Mouse (Mus musculus) left cerebral cortex, postnatal 36 days (tissue): ENCODE data around the gene Gsdma. TPM values are rescaled to one million over a fixed set of nuclear protein-coding genes. Genes with fewer than 3 reads are reported as not detected.
"Not testable (repeated sequence)": the region's sequence is repeated elsewhere in the genome, so short reads cannot be mapped to it uniquely, and the experiment has no call there.

ENCODE experiments used
- DNase-seq, 2 experiments: peaks; one replicate each; pipeline ENCODE4 v3.0.0; 2021 to 2022; ENCODE audit warnings: low spot score in 2 of 2, mixed read lengths in 1 of 2
- intact Hi-C: fragments of 180-260 bp; cut with DNase I; formaldehyde crosslinking; loops from one replicate; pipeline ENCODE4 v1.15.1; 2025
- total RNA-seq, 2 experiments: library from RNA; stranded (reverse); gene quantifications; 2 replicates each; pipeline ENCODE4 v1.2.3; 2021

Gene Gsdma
- total RNA-seq, 2 experiments from 2014 or later, result not detected

- DNase-seq, result no peak
- intact Hi-C loops, result no loop called here
These were observed 11.7 kb downstream of the Gsdma start for GRCm38 (mm10) chr11:98675829-98676363.

- no peak for DNase-seq
- intact Hi-C loops, result no loop called here
These were observed 15.9 kb downstream of the Gsdma start for GRCm38 (mm10) chr11:98680023-98680422.

GRCm38 (mm10) chr11:98680595-98680994 lies 16.4 kb downstream of the Gsdma start:
- DNase-seq, intact Hi-C loops: not testable (repeated sequence)

- DNase-seq, result no peak
- intact Hi-C loops, result no loop called here
These were observed 17.0 kb downstream of the Gsdma start for GRCm38 (mm10) chr11:98681186-98681585.

- intact Hi-C loops, result no loop called here
- peak; percentile 98 to 99 for DNase-seq
These were observed 17.9 kb downstream of the Gsdma start, which contains the start of gene Psmd3 for GRCm38 (mm10) chr11:98681786-98682745. Gene Psmd3, plus strand, starts transcription at chr11:98682554.

- no peak for DNase-seq
- intact Hi-C loops, result no loop called here
These were observed 18.7 kb downstream of the Gsdma start for GRCm38 (mm10) chr11:98682811-98683210.

GRCm38 (mm10) chr11:98685642-98686041 lies 21.5 kb downstream of the Gsdma start:
- intact Hi-C loops, result no loop called here
- DNase-seq, result no peak

GRCm38 (mm10) chr11:98686976-98687375 lies 22.8 kb downstream of the Gsdma start:
- intact Hi-C loops, result no loop called here

GRCm38 (mm10) chr11:98688009-98688408 lies 23.9 kb downstream of the Gsdma start:
- intact Hi-C loops, result no loop called here
- DNase-seq, result no peak

More at GRCm38 (mm10) chr11:98686976-98687375, 22.8 kb downstream of the Gsdma start:
- no peak for DNase-seq

- no peak for DNase-seq
- intact Hi-C loops, result no loop called here
These were observed 29.1 kb downstream of the Gsdma start for GRCm38 (mm10) chr11:98693201-98693600.

GRCm38 (mm10) chr11:98693746-98694145 lies 29.6 kb downstream of the Gsdma start:
- no peak for DNase-seq
- intact Hi-C loops, result no loop called here

- intact Hi-C loops, result no loop called here
- DNase-seq, result no peak
These were observed 30.1 kb downstream of the Gsdma start for GRCm38 (mm10) chr11:98694301-98694700.

- intact Hi-C loops, result loop anchor here (5.0 kb wide), 1 partner anchor 132 kb away; no protein-coding TSS in a partner anchor
- DNase-seq, result no peak
These were observed 31.3 kb downstream of the Gsdma start for GRCm38 (mm10) chr11:98695408-98695807.

- intact Hi-C loops, result loop anchor here (5.0 kb wide), 1 partner anchor 131 kb away; no protein-coding TSS in a partner anchor
These were observed 32.5 kb downstream of the Gsdma start for GRCm38 (mm10) chr11:98696454-98697216.

GRCm38 (mm10) chr11:98697225-98697624 lies 33.1 kb downstream of the Gsdma start:
- intact Hi-C loops, result loop anchor here (5.0 kb wide), 1 partner anchor 130 kb away; no protein-coding TSS in a partner anchor
- no peak for DNase-seq

More at GRCm38 (mm10) chr11:98696454-98697216, 32.5 kb downstream of the Gsdma start:
- no peak for DNase-seq

GRCm38 (mm10) chr11:98698849-98699640 lies 34.9 kb downstream of the Gsdma start:
- DNase-seq, result no peak
- intact Hi-C loops, result loop anchor here (5.0 kb wide), 1 partner anchor 128 kb away; no protein-coding TSS in a partner anchor

GRCm38 (mm10) chr11:98699911-98700310 lies 35.8 kb downstream of the Gsdma start:
- peak; percentile 68 to 74 for DNase-seq
- intact Hi-C loops, result loop anchor here (2.0 to 10.0 kb wide), 3 partner anchors 87 to 205 kb away; partner anchors contain the start of gene Cdc6

- DNase-seq, result no peak
- intact Hi-C loops, result loop anchor here (2.0 to 10.0 kb wide), 2 partner anchors 86 to 204 kb away; partner anchors contain the start of gene Cdc6
These were observed 37.1 kb downstream of the Gsdma start, which contains the start of gene Csf3 for GRCm38 (mm10) chr11:98701213-98701670. Gene Csf3, plus strand, starts transcription at chr11:98701263.
